Mouse (Mus musculus) limb, embryonic 12.5 days (tissue): ENCODE data around the gene Wdr89. TPM values are rescaled to one million over a fixed set of nuclear protein-coding genes. Genes with fewer than 3 reads are reported as not detected.
A peak's percentile ranks its signal among the peaks of the same experiment; 100 is the strongest.

Experiments
- ATAC-seq: fragments of 200-750 bp; cut with Nextera tagmentation; 2 replicates; pipeline ENCODE4 v1.8.0; 2017; ENCODE audit warnings: low read depth, moderate TSS enrichment; ENCODE audit not compliant: insufficient number of reproducible peaks, insufficient read depth, low FRiP score, low TSS enrichment
- H3K27ac ChIP-seq: fragments of 300-500 bp; sonication (generic); 2 replicates; pipeline ENCODE4 v1.5.1; 2016; ENCODE audit warnings: mild to moderate bottlenecking, moderate library complexity
- H3K27me3 ChIP-seq: fragments of 300-500 bp; sonication (generic); 2 replicates; pipeline ENCODE4 v1.6.1; 2016; ENCODE audit warnings: mild to moderate bottlenecking, moderate library complexity
- H3K36me3 ChIP-seq: fragments of 300-500 bp; sonication (generic); 2 replicates; pipeline ENCODE4 v1.6.1; 2016; ENCODE audit warnings: mild to moderate bottlenecking, moderate library complexity
- H3K4me1 ChIP-seq: fragments of 300-500 bp; sonication (generic); replicated peaks from 2 replicates; pipeline ENCODE4 v1.6.1; 2016
- H3K4me2 ChIP-seq: fragments of 300-500 bp; sonication (generic); 2 replicates; pipeline ENCODE4 v1.6.1; 2016; ENCODE audit warnings: mild to moderate bottlenecking, moderate library complexity
- H3K4me3 ChIP-seq: fragments of 300-500 bp; sonication (generic); replicated peaks from 2 replicates; pipeline ENCODE4 v1.5.1; 2016; ENCODE audit warnings: mild to moderate bottlenecking
- H3K9ac ChIP-seq: fragments of 300-500 bp; sonication (generic); replicated peaks from 2 replicates; pipeline ENCODE4 v1.6.1; 2016; ENCODE audit warnings: mild to moderate bottlenecking, moderate library complexity
- H3K9me3 ChIP-seq: fragments of 300-500 bp; sonication (generic); 2 replicates; pipeline ENCODE4 v1.6.1; 2016; ENCODE audit warnings: mild to moderate bottlenecking, moderate library complexity
- WGBS: fragments of 180-500 bp; shearing (Covaris S2); methylation state at CpG from one replicate; pipeline ENCODE4 v1.1.7; 2016; 5-methylcytosine and 5-hydroxymethylcytosine counted together
- polyA plus RNA-seq: library from polyadenylated mRNA; unstranded; fragments of >200 nt; fragmentation: Nextera tagmentation; extraction: Ambion mirVana; gene quantifications from 2 replicates; pipeline ENCODE4 v1.2.1, GENCODE M21; 2016

Gene Wdr89
- polyA plus RNA-seq, 1 experiment from 2014 or later: 14.0 TPM

- Histone ChIP-seq H3K27me3 (no peaks in the 10 kb centered on the region; the same call in 1 of the 2 replicates), H3K36me3 (no peaks in the 10 kb centered on the region), H3K4me2 (peak overlapping the region; percentile 61), H3K9ac (no peak overlapping the region), H3K4me1 (peaks cover 7% of the 10 kb centered on the region; the same call in 1 of the 2 replicates), H3K4me3 (no peak overlapping the region), H3K9me3 (0 out of 2 replicates have a peak, but pooled peaks cover 2% of the 10 kb centered on the region), H3K27ac (no peak overlapping the region)
- no peak for ATAC-seq
- WGBS: 62% methylated on average over 3 of the region's 3 CpGs
Measured at GRCm38 (mm10) chr12:75615556-75615955, 53.8 kb downstream of the Wdr89 start.

GRCm38 (mm10) chr12:75612711-75613110 is 56.6 kb downstream of the Wdr89 start:
- Histone ChIP-seq H3K4me1 (peaks cover 7% of the 10 kb centered on the region; the same call in 1 of the 2 replicates), H3K36me3 (no peaks in the 10 kb centered on the region), H3K4me2 (no peak overlapping the region), H3K27me3 (no peaks in the 10 kb centered on the region; the same call in 1 of the 2 replicates), H3K27ac (no peak overlapping the region), H3K9ac (no peak overlapping the region), H3K4me3 (no peak overlapping the region), H3K9me3 (no peaks in the 10 kb centered on the region)
- WGBS: 76% methylated on average over 7 of the region's 7 CpGs
- no peak for ATAC-seq

GRCm38 (mm10) chr12:75599490-75599889 is 69.8 kb downstream of the Wdr89 start:
- 0 out of 2 replicates have a peak overlapping the region, but pooled peaks have one; percentile 10 for H3K4me2 ChIP-seq
- H3K4me1 ChIP-seq: peaks cover 4% of the 10 kb centered on the region
- no peak overlapping the region for H3K9ac ChIP-seq
- peak; percentile 58; the same call in 1 of the 2 replicates for ATAC-seq
- H3K27ac ChIP-seq: no peak overlapping the region
- WGBS: 13% methylated on average over 4 of the region's 4 CpGs
- no peaks in the 10 kb centered on the region for H3K9me3 ChIP-seq
- H3K27me3 ChIP-seq: no peaks in the 10 kb centered on the region
- no peak overlapping the region for H3K4me3 ChIP-seq
- no peaks in the 10 kb centered on the region for H3K36me3 ChIP-seq

- no peaks in the 10 kb centered on the region for H3K9me3 ChIP-seq
- ATAC-seq: no peak
- H3K4me3 ChIP-seq: no peak overlapping the region
- no peak overlapping the region for H3K27ac ChIP-seq
- H3K4me1 ChIP-seq: peaks cover 9% of the 10 kb centered on the region
- H3K27me3 ChIP-seq: no peaks in the 10 kb centered on the region
- 61% methylated on average over 4 of the region's 4 CpGs for WGBS
- 0 out of 2 replicates have a peak overlapping the region, but pooled peaks have one; percentile 10 for H3K4me2 ChIP-seq
- no peaks in the 10 kb centered on the region for H3K36me3 ChIP-seq
- H3K9ac ChIP-seq: no peak overlapping the region
Measured at GRCm38 (mm10) chr12:75598988-75599387, 70.3 kb downstream of the Wdr89 start.

- Histone ChIP-seq H3K27me3 (no peaks in the 10 kb centered on the region), H3K27ac (no peak overlapping the region), H3K9me3 (no peaks in the 10 kb centered on the region), H3K4me3 (no peak overlapping the region), H3K4me2 (no peak overlapping the region), H3K36me3 (peaks cover 6% of the 10 kb centered on the region), H3K4me1 (peaks cover 17% of the 10 kb centered on the region), H3K9ac (no peak overlapping the region)
- no peak for ATAC-seq
- 80% methylated on average over 4 of the region's 4 CpGs for WGBS
Measured at GRCm38 (mm10) chr12:75597707-75598106, 71.6 kb downstream of the Wdr89 start.

- H3K9ac ChIP-seq: peak within 1 kb of the TSS; percentile 96
- no peaks in the 10 kb centered on the region for H3K27me3 ChIP-seq
- peak; percentile 99 for ATAC-seq
- peak within 1 kb of the TSS; percentile 99 for H3K4me3 ChIP-seq
- WGBS: under 1% methylated on average over 71 of the region's 72 CpGs
- H3K27ac ChIP-seq: peak within 1 kb of the TSS; percentile 96
- H3K4me1 ChIP-seq: peaks cover 17% of the 10 kb centered on the region
- H3K4me2 ChIP-seq: peak within 1 kb of the TSS; percentile 79
- H3K36me3 ChIP-seq: peaks cover 15% of the 10 kb centered on the region
- H3K9me3 ChIP-seq: no peaks in the 10 kb centered on the region
Measured at GRCm38 (mm10) chr12:75596154-75597002, 73.0 kb downstream of the Wdr89 start, which contains the start of gene Ppp2r5e. Gene Ppp2r5e, minus strand, starts transcription at chr12:75596245.

GRCm38 (mm10) chr12:75595291-75596153 is 73.8 kb downstream of the Wdr89 start:
- Histone ChIP-seq H3K4me3 (peak overlapping the region; percentile 99), H3K4me2 (peak overlapping the region; percentile 79), H3K27me3 (no peaks in the 10 kb centered on the region), H3K27ac (peak overlapping the region; percentile 96), H3K4me1 (peaks cover 17% of the 10 kb centered on the region), H3K9me3 (no peaks in the 10 kb centered on the region), H3K36me3 (peaks cover 21% of the 10 kb centered on the region), H3K9ac (peak overlapping the region; percentile 96)
- under 1% methylated on average over 76 of the region's 97 CpGs for WGBS
- ATAC-seq: no peak

GRCm38 (mm10) chr12:75594404-75594803 is 74.9 kb downstream of the Wdr89 start:
- Histone ChIP-seq H3K9ac (no peak overlapping the region), H3K4me2 (peak overlapping the region; percentile 79), H3K27me3 (no peaks in the 10 kb centered on the region), H3K36me3 (peaks cover 32% of the 10 kb centered on the region), H3K27ac (no peak overlapping the region), H3K4me3 (peak overlapping the region; percentile 99; the same call in 1 of the 2 replicates), H3K9me3 (no peaks in the 10 kb centered on the region), H3K4me1 (peaks cover 17% of the 10 kb centered on the region)
- WGBS: 55% methylated on average over 5 of the region's 5 CpGs
- ATAC-seq: no peak

GRCm38 (mm10) chr12:75593817-75594216 is 75.5 kb downstream of the Wdr89 start:
- WGBS: 74% methylated on average over 4 of the region's 4 CpGs
- Histone ChIP-seq H3K4me2 (peak overlapping the region; percentile 79), H3K4me3 (no peak overlapping the region), H3K9me3 (no peaks in the 10 kb centered on the region), H3K27me3 (no peaks in the 10 kb centered on the region), H3K36me3 (peaks cover 38% of the 10 kb centered on the region), H3K9ac (no peak overlapping the region), H3K27ac (no peak overlapping the region), H3K4me1 (peaks cover 17% of the 10 kb centered on the region)
- no peak for ATAC-seq

- peaks cover 71% of the 10 kb centered on the region for H3K36me3 ChIP-seq
- ATAC-seq: no peak
Measured at GRCm38 (mm10) chr12:75587501-75587900, 81.8 kb downstream of the Wdr89 start.

GRCm38 (mm10) chr12:75583776-75584175 is 85.6 kb downstream of the Wdr89 start:
- no peaks in the 10 kb centered on the region for H3K27me3 ChIP-seq
- H3K9ac ChIP-seq: no peak overlapping the region
- H3K4me2 ChIP-seq: no peak overlapping the region
- 77% methylated on average over 3 of the region's 3 CpGs for WGBS
- no peak overlapping the region for H3K4me3 ChIP-seq
- H3K9me3 ChIP-seq: peaks cover 4% of the 10 kb centered on the region; the same call in 1 of the 2 replicates
- no peak for ATAC-seq
- H3K36me3 ChIP-seq: peaks cover 50% of the 10 kb centered on the region
- peaks cover 5% of the 10 kb centered on the region; the same call in 1 of the 2 replicates for H3K4me1 ChIP-seq
- no peak overlapping the region for H3K27ac ChIP-seq

More at GRCm38 (mm10) chr12:75587501-75587900, 81.8 kb downstream of the Wdr89 start:
- H3K4me3 ChIP-seq: no peak overlapping the region
- no peaks in the 10 kb centered on the region for H3K9me3 ChIP-seq
- no peak overlapping the region for H3K4me2 ChIP-seq
- no peak overlapping the region for H3K27ac ChIP-seq
- H3K9ac ChIP-seq: no peak overlapping the region
- no peaks in the 10 kb centered on the region for H3K27me3 ChIP-seq
- no peaks in the 10 kb centered on the region for H3K4me1 ChIP-seq
